ENCODE assay signal across 12 mouse cellular contexts in the genomic region with DNA sequence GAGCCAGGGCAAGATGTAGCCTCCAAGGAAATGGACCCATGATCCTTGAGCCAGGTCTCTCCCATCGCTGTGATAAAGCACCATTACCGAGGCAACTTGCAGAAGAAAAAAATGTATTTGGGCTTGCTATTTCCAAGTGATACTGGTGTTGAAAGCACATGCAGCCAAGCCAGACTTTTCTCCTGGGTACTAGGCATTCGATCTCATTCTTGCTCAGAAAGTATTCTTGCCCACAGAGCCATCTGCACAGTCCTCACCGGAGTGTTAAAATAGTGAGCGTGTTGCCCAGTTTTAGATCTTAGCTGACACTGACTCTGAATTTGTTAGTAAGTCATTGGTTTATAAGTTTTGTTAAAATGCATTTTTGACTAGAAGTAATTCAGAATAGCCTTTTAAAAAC.
"Had no signal": no experiment of that assay in that cellular context is flagged by ENCODE, and none has a peak within 500 bp of the region (broad histone marks: within the 10 kb centered on the region; RNA-seq: fewer than 3 reads in every experiment).

No protein-coding gene starts in this region.

- H3K27me3 ChIP-seq: limb, embryonic 12.5 days; liver, embryonic 13.5 days; lung, embryonic 15.5 days; megakaryocyte, embryonic 14.5 days; stomach, embryonic 15.5 days had no signal

- H3K4me3 ChIP-seq: limb, embryonic 12.5 days; liver, embryonic 13.5 days; lung, embryonic 15.5 days; megakaryocyte, embryonic 14.5 days; stomach, embryonic 15.5 days had no signal

- H3K36me3 ChIP-seq: limb, embryonic 12.5 days; liver, embryonic 13.5 days; lung, embryonic 15.5 days; stomach, embryonic 15.5 days had no signal

- DNase-seq: kidney, postnatal 36 days; liver; liver, embryonic 13.5 days; liver, postnatal 0 days; lung, postnatal 14 days; thymus, postnatal 36 days had no signal

- H3K27ac ChIP-seq: kidney, postnatal 0 days; limb, embryonic 12.5 days; liver, embryonic 13.5 days; lung, embryonic 15.5 days; macrophage; stomach, embryonic 15.5 days had no signal

- H3K4me1 ChIP-seq: limb, embryonic 12.5 days; liver, embryonic 13.5 days; lung, embryonic 15.5 days; megakaryocyte, embryonic 14.5 days; stomach, embryonic 15.5 days had no signal
